Mouse (Mus musculus) neural tube, embryonic 11.5 days (tissue): ENCODE measurements at regions not wholly inside any gene's neighbourhood (a gene's known extent, or its start where the extent isn't known, plus 50 kb on each side); places are given as distances from the start of the nearest gene placed in this dataset.

ENCODE experiments used
- ATAC-seq: fragments of 200-750 bp; cut with Nextera tagmentation; 2 replicates; pipeline ENCODE4 v1.8.0; 2017; ENCODE audit warnings: moderate number of reproducible peaks, mild to moderate bottlenecking, moderate TSS enrichment, moderate library complexity; ENCODE audit not compliant: insufficient read depth, low FRiP score, low TSS enrichment
- DNase-seq: peaks from one replicate; pipeline ENCODE4 v3.0.0-alpha.2; 2015; ENCODE audit warnings: low spot score
- H3K27ac ChIP-seq: fragments of 300-500 bp; sonication (generic); 2 replicates; pipeline ENCODE4 v1.5.1; 2014; ENCODE audit warnings: low read depth, mild to moderate bottlenecking, low read length
- H3K27me3 ChIP-seq: fragments of 300-500 bp; sonication (generic); 2 replicates; pipeline ENCODE4 v1.6.1; 2014; ENCODE audit warnings: mild to moderate bottlenecking, low read length, mixed read lengths; ENCODE audit not compliant: control insufficient read depth, insufficient read depth
- H3K36me3 ChIP-seq: fragments of 300-500 bp; sonication (generic); 2 replicates; pipeline ENCODE4 v1.6.1; 2014; ENCODE audit warnings: mild to moderate bottlenecking, low read length, moderate library complexity, mixed read lengths; ENCODE audit not compliant: control insufficient read depth, insufficient read depth
- H3K4me1 ChIP-seq: fragments of 300-500 bp; sonication (generic); 2 replicates; pipeline ENCODE4 v1.6.1; 2014; ENCODE audit warnings: low read length, mixed read lengths; ENCODE audit not compliant: control insufficient read depth, insufficient read depth
- H3K4me2 ChIP-seq: fragments of 300-500 bp; sonication (generic); 2 replicates; pipeline ENCODE4 v1.6.1; 2014; ENCODE audit warnings: low read depth, mild to moderate bottlenecking, moderate library complexity
- H3K4me3 ChIP-seq: fragments of 300-500 bp; sonication (generic); 2 replicates; pipeline ENCODE4 v1.5.1; 2014; ENCODE audit warnings: low read depth, low read length
- H3K9ac ChIP-seq: fragments of 300-500 bp; sonication (generic); 2 replicates; pipeline ENCODE4 v1.6.1; 2014; ENCODE audit warnings: mild to moderate bottlenecking, low read length
- H3K9me3 ChIP-seq: fragments of 300-500 bp; sonication (generic); 2 replicates; pipeline ENCODE4 v1.6.1; 2016; ENCODE audit warnings: low read length; ENCODE audit not compliant: control insufficient read depth
- WGBS: fragments of 180-500 bp; shearing (Covaris S2); extraction: QIAGEN DNeasy Blood & Tissue Kit; methylation state at CpG from one replicate; pipeline ENCODE4 v1.1.7; 2014; 5-methylcytosine and 5-hydroxymethylcytosine counted together

- no peaks in the 10 kb centered on the region for H3K36me3 ChIP-seq
- H3K4me3 ChIP-seq: no peak overlapping the region
- no peak overlapping the region for H3K4me2 ChIP-seq
- no peaks in the 10 kb centered on the region for H3K9me3 ChIP-seq
- WGBS: 80% methylated on average over 10 of the region's 10 CpGs
- no peak overlapping the region for H3K9ac ChIP-seq
- H3K27me3 ChIP-seq: no peaks in the 10 kb centered on the region
- DNase-seq: no peak
- H3K27ac ChIP-seq: no peak overlapping the region
- no peak for ATAC-seq
- no peaks in the 10 kb centered on the region for H3K4me1 ChIP-seq
Observed at GRCm38 (mm10) chr13:103539577-103539976, 205.3 kb upstream of the Mast4 start.

- no peaks in the 10 kb centered on the region for H3K36me3 ChIP-seq
- DNase-seq (no peak), ATAC-seq (no peak)
- no peak overlapping the region for H3K27ac ChIP-seq
- no peak overlapping the region for H3K4me3 ChIP-seq
- 67% methylated on average over 1 of the region's 1 CpGs for WGBS
- no peaks in the 10 kb centered on the region for H3K9me3 ChIP-seq
- no peaks in the 10 kb centered on the region for H3K4me1 ChIP-seq
- H3K27me3 ChIP-seq: no peaks in the 10 kb centered on the region
- H3K4me2 ChIP-seq: no peak overlapping the region
- no peak overlapping the region for H3K9ac ChIP-seq
Observed at GRCm38 (mm10) chr13:103513825-103514224, 179.5 kb upstream of the Mast4 start.

- no peak overlapping the region for H3K27ac ChIP-seq
- no peaks in the 10 kb centered on the region for H3K4me1 ChIP-seq
- H3K9ac ChIP-seq: no peak overlapping the region
- 89% methylated on average over 7 of the region's 7 CpGs for WGBS
- no peaks in the 10 kb centered on the region for H3K27me3 ChIP-seq
- no peak for ATAC-seq
- H3K9me3 ChIP-seq: no peaks in the 10 kb centered on the region
- no peaks in the 10 kb centered on the region for H3K36me3 ChIP-seq
- no peak overlapping the region for H3K4me3 ChIP-seq
- DNase-seq: no peak
- H3K4me2 ChIP-seq: no peak overlapping the region
Observed at GRCm38 (mm10) chr13:103512476-103512875, 178.2 kb upstream of the Mast4 start.

GRCm38 (mm10) chr13:103504987-103505386, 170.7 kb upstream of the Mast4 start:
- H3K4me2 ChIP-seq: no peak overlapping the region
- no peak overlapping the region for H3K9ac ChIP-seq
- H3K9me3 ChIP-seq: no peaks in the 10 kb centered on the region
- H3K27ac ChIP-seq: no peak overlapping the region
- H3K4me1 ChIP-seq: no peaks in the 10 kb centered on the region
- 87% methylated on average over 7 of the region's 7 CpGs for WGBS
- ATAC-seq: no peak
- H3K36me3 ChIP-seq: no peaks in the 10 kb centered on the region
- H3K4me3 ChIP-seq: no peak overlapping the region
- DNase-seq: no peak
- no peaks in the 10 kb centered on the region for H3K27me3 ChIP-seq

- no peaks in the 10 kb centered on the region for H3K9me3 ChIP-seq
- no peaks in the 10 kb centered on the region for H3K27me3 ChIP-seq
- no peaks in the 10 kb centered on the region for H3K4me1 ChIP-seq
- DNase-seq (no peak), ATAC-seq (no peak)
- WGBS: 91% methylated on average over 8 of the region's 8 CpGs
- no peaks in the 10 kb centered on the region for H3K36me3 ChIP-seq
- H3K4me2 ChIP-seq: no peak overlapping the region
- no peak overlapping the region for H3K4me3 ChIP-seq
- no peak overlapping the region for H3K9ac ChIP-seq
- H3K27ac ChIP-seq: no peak overlapping the region
Observed at GRCm38 (mm10) chr13:103499376-103499775, 165.1 kb upstream of the Mast4 start.

- Histone ChIP-seq H3K36me3 (no peaks in the 10 kb centered on the region), H3K4me3 (no peak overlapping the region), H3K9ac (no peak overlapping the region), H3K27me3 (no peaks in the 10 kb centered on the region), H3K4me1 (no peaks in the 10 kb centered on the region), H3K4me2 (no peak overlapping the region), H3K9me3 (no peaks in the 10 kb centered on the region), H3K27ac (no peak overlapping the region)
- ATAC-seq (no peak), DNase-seq (no peak)
- 82% methylated on average over 9 of the region's 9 CpGs for WGBS
Observed at GRCm38 (mm10) chr13:103494371-103494770, 160.1 kb upstream of the Mast4 start.

DNA sequence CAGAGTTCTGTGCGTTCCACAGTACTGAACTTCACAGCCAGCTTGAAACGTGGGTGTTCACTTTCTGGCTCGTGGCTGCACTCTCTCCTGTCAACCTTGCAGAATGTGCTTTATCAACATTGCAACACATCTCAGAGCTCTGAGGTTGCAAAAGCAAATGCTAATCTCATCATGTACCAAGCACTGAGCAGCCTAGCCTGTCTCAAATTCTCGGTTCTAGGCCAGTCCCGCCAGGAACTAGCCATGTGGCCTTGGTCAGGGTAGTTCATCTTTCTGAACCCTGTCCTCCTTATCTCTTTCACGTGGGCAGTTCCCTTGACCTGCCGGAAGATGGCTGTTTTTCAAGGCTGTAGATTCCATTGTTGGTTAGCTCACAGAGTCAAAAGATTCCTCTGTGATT, 159.3 kb upstream of the Mast4 start:
- Histone ChIP-seq H3K27me3 (no peaks in the 10 kb centered on the region), H3K36me3 (no peaks in the 10 kb centered on the region), H3K9ac (no peak overlapping the region), H3K27ac (no peak overlapping the region), H3K4me1 (no peaks in the 10 kb centered on the region), H3K4me3 (no peak overlapping the region), H3K4me2 (no peak overlapping the region), H3K9me3 (no peaks in the 10 kb centered on the region)
- ATAC-seq (no peak), DNase-seq (no peak)
- WGBS: 72% methylated on average over 7 of the region's 7 CpGs

DNA sequence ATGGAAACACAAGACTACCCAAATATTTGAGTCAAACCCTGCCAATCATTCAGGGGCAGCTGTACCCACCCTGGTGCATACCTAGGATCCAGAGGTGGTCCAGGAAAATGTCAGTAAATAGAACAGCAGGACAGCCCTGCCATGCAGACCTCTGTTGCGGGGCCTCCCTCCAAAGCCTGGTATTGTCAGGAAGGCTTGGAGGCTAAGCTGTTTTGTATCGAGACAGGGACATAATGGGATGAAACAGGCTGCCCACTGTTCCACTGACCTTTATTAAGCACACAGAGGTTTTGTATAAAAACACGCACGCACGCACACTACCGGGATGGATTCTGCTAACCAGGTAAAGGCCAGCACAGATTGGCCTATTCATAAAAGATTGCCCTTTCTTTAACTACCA, 155.8 kb upstream of the Mast4 start:
- DNase-seq (no peak), ATAC-seq (no peak)
- Histone ChIP-seq H3K4me1 (no peaks in the 10 kb centered on the region), H3K9me3 (no peaks in the 10 kb centered on the region), H3K36me3 (no peaks in the 10 kb centered on the region), H3K4me3 (no peak overlapping the region), H3K27ac (no peak overlapping the region), H3K9ac (no peak overlapping the region), H3K4me2 (no peak overlapping the region), H3K27me3 (no peaks in the 10 kb centered on the region)
- whole genome bisulfite sequencing: 60% methylated on average over 6 of the region's 6 CpGs

DNA sequence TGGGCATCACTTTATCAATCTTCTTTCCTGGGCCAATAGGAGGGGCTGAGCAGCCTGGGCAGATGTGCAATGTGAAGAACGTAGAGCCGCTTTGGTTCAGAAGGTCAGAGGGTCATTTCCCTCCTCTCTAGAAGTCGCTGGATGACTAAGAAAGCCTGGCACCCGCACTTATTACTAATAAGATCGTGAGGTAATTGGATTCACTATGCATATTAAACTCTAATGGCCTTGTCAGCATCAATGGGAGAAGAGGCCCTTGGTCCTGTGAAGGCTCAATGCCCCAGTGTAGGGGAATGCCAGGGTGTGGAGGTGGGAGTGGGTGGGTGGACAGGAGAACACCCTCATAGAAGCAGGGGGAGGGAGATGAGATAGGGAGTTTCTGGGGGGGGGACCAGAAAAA, 149.8 kb upstream of the Mast4 start:
- no peak for DNase-seq
- Histone ChIP-seq H3K4me3 (no peak overlapping the region), H3K9ac (no peak overlapping the region), H3K9me3 (no peaks in the 10 kb centered on the region), H3K36me3 (no peaks in the 10 kb centered on the region), H3K4me2 (no peak overlapping the region), H3K27me3 (no peaks in the 10 kb centered on the region), H3K4me1 (no peaks in the 10 kb centered on the region), H3K27ac (no peak overlapping the region)
- ATAC-seq: no peak
- WGBS: 75% methylated on average over 5 of the region's 5 CpGs
